Mouse (Mus musculus): Measurements from ENCODE around the gene Slc22a17. TPM values are rescaled to one million over a fixed set of nuclear protein-coding genes. Genes with fewer than 3 reads are reported as not detected.

Slc22a17 gene
- polyA plus RNA-seq, 1 experiment from 2014 or later = 2.0 TPM

GRCm38 (mm10) chr14:54868026-54868425 is 44.9 kb downstream of the Slc22a17 start:
- Histone ChIP-seq H3K4me3 (replicated peaks) (no peak overlapping the region), H3K36me3 (no peaks in the 10 kb centered on the region), H3K9ac (no peak overlapping the region), H3K27me3 (no peaks in the 10 kb centered on the region), H3K9me3 (replicated peaks) (no peaks in the 10 kb centered on the region), H3K4me2 (no peak overlapping the region), H3K4me1 (replicated peaks) (peaks cover 16% of the 10 kb centered on the region), H3K27ac (no peak overlapping the region)
- WGBS (ENCODE audit: insufficient replicate concordance) = 56% methylated on average over 4 of the region's 4 CpGs
- DNase-seq (no peak), ATAC-seq (ENCODE audit: low read depth) (no peak)

GRCm38 (mm10) chr14:54866936-54867335 is 46.0 kb downstream of the Slc22a17 start:
- WGBS (ENCODE audit: insufficient replicate concordance) = 48% methylated on average over 5 of the region's 5 CpGs
- no peak for ATAC-seq (ENCODE audit: low read depth)
- no peak overlapping the region for H3K27ac ChIP-seq

GRCm38 (mm10) chr14:54866268-54866667 is 46.7 kb downstream of the Slc22a17 start:
- Histone ChIP-seq H3K27ac (no peak overlapping the region), H3K4me3 (replicated peaks) (no peak overlapping the region), H3K9me3 (replicated peaks) (no peaks in the 10 kb centered on the region), H3K36me3 (no peaks in the 10 kb centered on the region), H3K4me2 (no peak overlapping the region), H3K27me3 (no peaks in the 10 kb centered on the region), H3K4me1 (replicated peaks) (peaks cover 16% of the 10 kb centered on the region), H3K9ac (no peak overlapping the region)
- ATAC-seq (ENCODE audit: low read depth) (no peak), DNase-seq (no peak)
- WGBS (ENCODE audit: insufficient replicate concordance) = 25% methylated on average over 3 of the region's 3 CpGs

More at GRCm38 (mm10) chr14:54866936-54867335, 46.0 kb downstream of the Slc22a17 start:
- Histone ChIP-seq H3K9me3 (replicated peaks) (no peaks in the 10 kb centered on the region), H3K4me3 (replicated peaks) (no peak overlapping the region), H3K4me2 (no peak overlapping the region), H3K36me3 (no peaks in the 10 kb centered on the region), H3K9ac (no peak overlapping the region), H3K27me3 (no peaks in the 10 kb centered on the region), H3K4me1 (replicated peaks) (peaks cover 16% of the 10 kb centered on the region)
- no peak for DNase-seq

GRCm38 (mm10) chr14:54865626-54866025 is 47.3 kb downstream of the Slc22a17 start:
- H3K36me3 ChIP-seq = no peaks in the 10 kb centered on the region

GRCm38 (mm10) chr14:54864313-54865036 is 48.5 kb downstream of the Slc22a17 start:
- Histone ChIP-seq H3K4me3 (replicated peaks) (peak overlapping the region; percentile 76), H3K4me1 (replicated peaks) (peaks cover 16% of the 10 kb centered on the region), H3K9me3 (replicated peaks) (no peaks in the 10 kb centered on the region), H3K27ac (peak overlapping the region; percentile 55), H3K27me3 (no peaks in the 10 kb centered on the region), H3K9ac (peak overlapping the region; percentile 80), H3K36me3 (no peaks in the 10 kb centered on the region), H3K4me2 (peak overlapping the region; percentile 91)
- DNase-seq = no peak
- peak; percentile 5; the same call in 1 of the 2 replicates for ATAC-seq (ENCODE audit: low read depth)
- 9% methylated on average over 21 of the region's 21 CpGs for WGBS (ENCODE audit: insufficient replicate concordance)

More at GRCm38 (mm10) chr14:54865626-54866025, 47.3 kb downstream of the Slc22a17 start:
- peaks cover 16% of the 10 kb centered on the region for H3K4me1 ChIP-seq (replicated peaks)
- DNase-seq (no peak), ATAC-seq (ENCODE audit: low read depth) (no peak)
- WGBS (ENCODE audit: insufficient replicate concordance) = 61% methylated on average over 5 of the region's 5 CpGs
- no peak overlapping the region for H3K4me2 ChIP-seq
- no peaks in the 10 kb centered on the region for H3K27me3 ChIP-seq
- H3K9me3 ChIP-seq (replicated peaks) = no peaks in the 10 kb centered on the region
- H3K27ac ChIP-seq = no peak overlapping the region
- no peak overlapping the region for H3K9ac ChIP-seq
- no peak overlapping the region for H3K4me3 ChIP-seq (replicated peaks)

- Histone ChIP-seq H3K4me2 (peak overlapping the region; percentile 91), H3K4me3 (replicated peaks) (peak overlapping the region; percentile 76), H3K9ac (peak overlapping the region; percentile 80), H3K27ac (peak overlapping the region; percentile 55), H3K4me1 (replicated peaks) (peaks cover 16% of the 10 kb centered on the region), H3K9me3 (replicated peaks) (no peaks in the 10 kb centered on the region), H3K27me3 (no peaks in the 10 kb centered on the region), H3K36me3 (no peaks in the 10 kb centered on the region)
- peak; percentile 99 for ATAC-seq (ENCODE audit: low read depth)
- DNase-seq = peak; percentile 87
- under 1% methylated on average over 49 of the region's 56 CpGs for WGBS (ENCODE audit: insufficient replicate concordance)
Measured at GRCm38 (mm10) chr14:54863501-54864312, 49.2 kb downstream of the Slc22a17 start.

GRCm38 (mm10) chr14:54860511-54860910 is 52.4 kb downstream of the Slc22a17 start:
- 0 out of 2 replicates have a peak, but pooled peaks cover 8% of the 10 kb centered on the region for H3K36me3 ChIP-seq
- ATAC-seq (ENCODE audit: low read depth) = no peak
- H3K4me2 ChIP-seq = no peak overlapping the region
- no peaks in the 10 kb centered on the region for H3K27me3 ChIP-seq
- 18% methylated on average over 2 of the region's 2 CpGs for WGBS (ENCODE audit: insufficient replicate concordance)
- DNase-seq = no peak
- peaks cover 16% of the 10 kb centered on the region for H3K4me1 ChIP-seq (replicated peaks)
- no peak overlapping the region for H3K4me3 ChIP-seq (replicated peaks)
- H3K9me3 ChIP-seq (replicated peaks) = no peaks in the 10 kb centered on the region
- no peak overlapping the region for H3K27ac ChIP-seq
- no peak overlapping the region for H3K9ac ChIP-seq

- 83% methylated on average over 9 of the region's 9 CpGs for WGBS (ENCODE audit: insufficient replicate concordance)
Measured at GRCm38 (mm10) chr14:54857891-54858290, 55.0 kb downstream of the Slc22a17 start.

GRCm38 (mm10) chr14:54856703-54857102 is 56.2 kb downstream of the Slc22a17 start:
- Histone ChIP-seq H3K4me1 (replicated peaks) (no peaks in the 10 kb centered on the region), H3K36me3 (0 out of 2 replicates have a peak, but pooled peaks cover 8% of the 10 kb centered on the region), H3K27me3 (no peaks in the 10 kb centered on the region), H3K27ac (no peak overlapping the region), H3K4me3 (replicated peaks) (no peak overlapping the region), H3K4me2 (no peak overlapping the region), H3K9ac (no peak overlapping the region), H3K9me3 (replicated peaks) (no peaks in the 10 kb centered on the region)
- DNase-seq = no peak
- WGBS (ENCODE audit: insufficient replicate concordance) = 34% methylated on average over 7 of the region's 7 CpGs
- ATAC-seq (ENCODE audit: low read depth) = no peak

More at GRCm38 (mm10) chr14:54857891-54858290, 55.0 kb downstream of the Slc22a17 start:
- Histone ChIP-seq H3K4me3 (replicated peaks) (no peak overlapping the region), H3K9ac (no peak overlapping the region), H3K9me3 (replicated peaks) (no peaks in the 10 kb centered on the region), H3K27ac (no peak overlapping the region), H3K36me3 (0 out of 2 replicates have a peak, but pooled peaks cover 8% of the 10 kb centered on the region), H3K27me3 (no peaks in the 10 kb centered on the region), H3K4me2 (no peak overlapping the region), H3K4me1 (replicated peaks) (no peaks in the 10 kb centered on the region)
- DNase-seq = no peak
- no peak for ATAC-seq (ENCODE audit: low read depth)
